Comparison of ENCODE assay signal across 9 mouse cellular contexts in genomic region chr14:62292166-62292487, GRCm38 (mm10). TPM values are rescaled to one million over a fixed set of nuclear protein-coding genes. Genes with fewer than 3 reads are reported as not detected.
DNase-seq lines count a peak whose midpoint lies in the region; ATAC-seq and TF ChIP-seq lines count a peak whose summit lies in the region.
"Had no signal": no experiment of that assay in that cellular context is flagged by ENCODE, and none has a peak within 500 bp of the region (broad histone marks: within the 10 kb centered on the region; RNA-seq: fewer than 3 reads in every experiment).

No protein-coding gene starts in this region.

- TF ChIP-seq EP300 in lung, postnatal 0 days (IDR thresholded peaks at IDR 0.05), result no peak

- no peak for ATAC-seq in lung, postnatal 0 days
- no peak; the same call in 1 of the 2 replicates for ATAC-seq in forebrain, embryonic 14.5 days
- ATAC-seq in limb, embryonic 11.5 days (ENCODE audit: insufficient number of reproducible peaks, low FRiP score, low TSS enrichment, low read depth), result no peak

- no peak overlapping the region for H3K27ac ChIP-seq in lung, postnatal 0 days (ENCODE audit: low read length)
- no peak overlapping the region for H3K27ac ChIP-seq in forebrain, embryonic 14.5 days (ENCODE audit: low read depth, low read length)
- H3K27ac ChIP-seq in limb, embryonic 11.5 days (replicated peaks; ENCODE audit: low read depth, low read length), result no peak overlapping the region
- no peak overlapping the region; the same call in 1 of the 2 replicates for H3K27ac ChIP-seq in olfactory bulb, adult 2 months (ENCODE audit: insufficient read depth, low read depth, low read length)

- no peaks in the 10 kb centered on the region for H3K36me3 ChIP-seq in lung, postnatal 0 days (ENCODE audit: insufficient read depth, low read length)
- no peaks in the 10 kb centered on the region for H3K36me3 ChIP-seq in forebrain, embryonic 14.5 days (ENCODE audit: control insufficient read depth, insufficient read depth, low read length)
- H3K36me3 ChIP-seq in limb, embryonic 11.5 days (ENCODE audit: control insufficient read depth, insufficient read depth, low read length), result no peaks in the 10 kb centered on the region

- H3K4me1 ChIP-seq in lung, postnatal 0 days (ENCODE audit: insufficient read depth, low read depth, low read length), result peaks cover 6% of the 10 kb centered on the region; the same call in 1 of the 2 replicates
- H3K4me1 ChIP-seq in forebrain, embryonic 14.5 days (ENCODE audit: control insufficient read depth, insufficient read depth, low read length), result peaks cover 3% of the 10 kb centered on the region; the same call in 1 of the 2 replicates
- H3K4me1 ChIP-seq in limb, embryonic 11.5 days (ENCODE audit: control insufficient read depth, insufficient read depth, low read length), result peaks cover 2% of the 10 kb centered on the region; the same call in 1 of the 2 replicates
- H3K4me1 ChIP-seq in olfactory bulb, adult 2 months (ENCODE audit: control insufficient read depth, insufficient read depth, low read length), result peaks cover 10% of the 10 kb centered on the region

- H3K27me3 ChIP-seq in lung, postnatal 0 days (replicated peaks; ENCODE audit: insufficient read depth, low read length), result no peaks in the 10 kb centered on the region
- H3K27me3 ChIP-seq in forebrain, embryonic 14.5 days (replicated peaks; ENCODE audit: control insufficient read depth, insufficient read depth, low read length), result no peaks in the 10 kb centered on the region
- peaks cover 2% of the 10 kb centered on the region; the same call in 1 of the 2 replicates for H3K27me3 ChIP-seq in limb, embryonic 11.5 days (ENCODE audit: control insufficient read depth, insufficient read depth, low read length)

- peak overlapping the region; percentile 85; the same call in 1 of the 2 replicates for H3K4me2 ChIP-seq in lung, postnatal 0 days (replicated peaks; ENCODE audit: low read depth, low read length)
- H3K4me2 ChIP-seq in forebrain, embryonic 14.5 days (ENCODE audit: low read length), result peak overlapping the region; percentile 98
- H3K4me2 ChIP-seq in limb, embryonic 11.5 days (ENCODE audit: low read depth, severe bottlenecking), result peak overlapping the region; percentile 94

- DNase-seq in lung, postnatal 0 days (ENCODE audit: low spot score), result no peak
- no peak for DNase-seq in lung, postnatal 10 days
- DNase-seq in forebrain, embryonic 14.5 days (ENCODE audit: low spot score), result no peak
- no peak for DNase-seq in limb, embryonic 11.5 days (ENCODE audit: low spot score)
- no peak for DNase-seq in cerebellum, adult 11 months
- DNase-seq in gastrocnemius, postnatal 4 days (ENCODE audit: low spot score in 2 of 2), result no peak
- no peak for DNase-seq in left cerebral cortex, adult 8-10 months (ENCODE audit: low spot score in 2 of 2)
- DNase-seq: adrenal gland, adult 8-10 months had no signal

- H3K9me3 ChIP-seq in lung, postnatal 0 days (ENCODE audit: low read length), result no peaks in the 10 kb centered on the region
- no peaks in the 10 kb centered on the region for H3K9me3 ChIP-seq in forebrain, embryonic 14.5 days (replicated peaks; ENCODE audit: control insufficient read depth, low read length)
- H3K9me3 ChIP-seq in limb, embryonic 11.5 days (ENCODE audit: control insufficient read depth, low read length), result no peaks in the 10 kb centered on the region

- 50% methylated on average over 4 of the region's 7 CpGs for WGBS in lung, postnatal 0 days
- WGBS in forebrain, embryonic 14.5 days, result 23% methylated on average over 4 of the region's 7 CpGs
- WGBS in limb, embryonic 11.5 days, result 46% methylated on average over 4 of the region's 7 CpGs
- WGBS in olfactory bulb, adult 2 months, result 29% methylated on average over 7 of the region's 7 CpGs

- 0 out of 2 replicates have a peak overlapping the region, but pooled peaks have one; percentile 33 for H3K4me3 ChIP-seq in lung, postnatal 0 days (ENCODE audit: low read depth, low read length)
- peak overlapping the region; percentile 61 for H3K4me3 ChIP-seq in forebrain, embryonic 14.5 days (ENCODE audit: low read depth, low read length)
- peak overlapping the region; percentile 39; the same call in 1 of the 2 replicates for H3K4me3 ChIP-seq in limb, embryonic 11.5 days (ENCODE audit: low read depth, low read length)
- peak overlapping the region; percentile 57 for H3K4me3 ChIP-seq in olfactory bulb, adult 2 months (ENCODE audit: insufficient read depth, low read depth, low read length)

- H3K9ac ChIP-seq in lung, postnatal 0 days (replicated peaks; ENCODE audit: low read depth), result no peak overlapping the region
- peak overlapping the region; percentile 88 for H3K9ac ChIP-seq in forebrain, embryonic 14.5 days (ENCODE audit: low read length)
- no peak overlapping the region for H3K9ac ChIP-seq in limb, embryonic 11.5 days (ENCODE audit: low read length)

- TF ChIP-seq POLR2A in olfactory bulb, adult 2 months (IDR thresholded peaks at IDR 0.05; ENCODE audit: insufficient read depth, low read depth, low read length), result no peak

- no peak for TF ChIP-seq CTCF in lung, postnatal 0 days (IDR thresholded peaks at IDR 0.05)
- no peak for TF ChIP-seq CTCF in olfactory bulb, adult 2 months (IDR thresholded peaks at IDR 0.05; ENCODE audit: insufficient read depth, low read depth, low read length)

RNA-seq across cellular contexts. Expression of gene Rnaseh2b, which starts 0.3 kb away (rescaled TPM):
- 27.5 and 27.8 TPM in 2 replicates for polyA plus RNA-seq in lung, postnatal 0 days (2015; fragmentation: Nextera tagmentation; extraction: Ambion mirVana)
- polyA plus RNA-seq in forebrain, embryonic 14.5 days (2014; fragmentation: Nextera tagmentation; extraction: Ambion mirVana), result 79.6 and 82.6 TPM in 2 replicates
- polyA plus RNA-seq in limb, embryonic 11.5 days (2014; fragmentation: Nextera tagmentation; extraction: Ambion mirVana), result 59.0 and 61.1 TPM in 2 replicates
- polyA plus RNA-seq in olfactory bulb, adult 2 months (2012; ENCODE audit: insufficient read depth, insufficient read length, low replicate concordance, missing spikeins), result not detected in 2 replicates
- 10 to 100 TPM; 16.2 to 16.3 TPM for total RNA-seq in gastrocnemius, postnatal 4 days (2021)
- total RNA-seq in left cerebral cortex, adult 8-10 months (2022), result 10 to 100 TPM; 10.4 to 14.3 (median 13.1) TPM

RNA-seq across cellular contexts. Expression of gene Dleu7, which starts 0.7 kb away (rescaled TPM):
- 0.27 and 0.38 TPM in 2 replicates for polyA plus RNA-seq in lung, postnatal 0 days (2015; fragmentation: Nextera tagmentation; extraction: Ambion mirVana)
- polyA plus RNA-seq in forebrain, embryonic 14.5 days (2014; fragmentation: Nextera tagmentation; extraction: Ambion mirVana), result 24.3 and 28.2 TPM in 2 replicates
- 0.85 and 0.88 TPM in 2 replicates for polyA plus RNA-seq in limb, embryonic 11.5 days (2014; fragmentation: Nextera tagmentation; extraction: Ambion mirVana)
- polyA plus RNA-seq in olfactory bulb, adult 2 months (2012; ENCODE audit: insufficient read depth, insufficient read length, low replicate concordance, missing spikeins), result not detected in 2 replicates
- under 1 TPM; 0.42 to 0.75 TPM for total RNA-seq in gastrocnemius, postnatal 4 days (2021)
- 1 to 10 TPM; 6.2 to 8.1 (median 7.2) TPM for total RNA-seq in left cerebral cortex, adult 8-10 months (2022)

Comparison
In these comparisons a context has a peak if more than half of its experiments do, and no peak if none do; other contexts are left out.
1. RNA of gene Rnaseh2b, which starts 0.3 kb away (polyA plus RNA-seq): 79.6 to 82.6 TPM in forebrain, embryonic 14.5 days, 59.0 to 61.1 TPM in limb, embryonic 11.5 days and 27.5 to 27.8 TPM in lung, postnatal 0 days; not detected in olfactory bulb, adult 2 months; every median in the first group is over 10 times any median in the second.
2. RNA of gene Dleu7, which starts 0.7 kb away (polyA plus RNA-seq): 24.3 to 28.2 TPM in forebrain, embryonic 14.5 days; 0.85 to 0.88 TPM in limb, embryonic 11.5 days, 0.27 to 0.38 TPM in lung, postnatal 0 days and not detected in olfactory bulb, adult 2 months; every median in the first group is over 10 times any median in the second.
3. Peak in every context shown above with its lines, with median percentiles within 50 percentile points of each other: H3K4me2 ChIP-seq and H3K4me3 ChIP-seq.